ENCODE assay signal across 16 mouse cellular contexts in genomic region chr16:32535157-32535751, GRCm38 (mm10). TPM values are rescaled to one million over a fixed set of nuclear protein-coding genes. Genes with fewer than 3 reads are reported as not detected.
DNase-seq lines count a peak whose midpoint lies in the region; ATAC-seq and TF ChIP-seq lines count a peak whose summit lies in the region.
"Had no signal": no experiment of that assay in that cellular context is flagged by ENCODE, and none has a peak within 500 bp of the region (broad histone marks: within the 10 kb centered on the region; RNA-seq: fewer than 3 reads in every experiment).

No protein-coding gene starts in this region.

- H3K9me3 ChIP-seq in lung, embryonic 14.5 days (ENCODE audit: low read depth, low read length), result no peaks in the 10 kb centered on the region
- no peaks in the 10 kb centered on the region for H3K9me3 ChIP-seq in limb, embryonic 10.5 days (replicated peaks)
- no peaks in the 10 kb centered on the region for H3K9me3 ChIP-seq in forebrain, embryonic 11.5 days (ENCODE audit: control insufficient read depth, low read length)
- H3K9me3 ChIP-seq: liver, embryonic 15.5 days had no signal

- no peaks in the 10 kb centered on the region for H3K36me3 ChIP-seq in lung, embryonic 14.5 days (ENCODE audit: insufficient read depth)
- no peaks in the 10 kb centered on the region for H3K36me3 ChIP-seq in limb, embryonic 10.5 days
- no peaks in the 10 kb centered on the region for H3K36me3 ChIP-seq in kidney, adult 2 months (ENCODE audit: control insufficient read depth, insufficient read depth, low read length)
- no peaks in the 10 kb centered on the region for H3K36me3 ChIP-seq in forebrain, embryonic 11.5 days (ENCODE audit: control insufficient read depth, insufficient read depth, low read length)
- H3K36me3 ChIP-seq: liver, embryonic 15.5 days had no signal

- no peak for TF ChIP-seq CTCF in lung, embryonic 14.5 days (IDR thresholded peaks at IDR 0.05; ENCODE audit: low read depth)
- no peak for TF ChIP-seq CTCF in kidney, adult 2 months (conservative IDR thresholded peaks at IDR 0.05; ENCODE audit: insufficient read depth, insufficient read length, low read depth, low read length)

- WGBS in lung, embryonic 14.5 days, result 31% methylated on average over 5 of the region's 5 CpGs
- 34% methylated on average over 5 of the region's 5 CpGs for WGBS in limb, embryonic 10.5 days
- WGBS in kidney, adult 2 months, result 53% methylated on average over 5 of the region's 5 CpGs
- 35% methylated on average over 5 of the region's 5 CpGs for WGBS in forebrain, embryonic 11.5 days

- no peak for ATAC-seq in lung, embryonic 14.5 days (ENCODE audit: insufficient read depth)
- ATAC-seq in forebrain, embryonic 11.5 days (replicated peaks; ENCODE audit: low FRiP score), result no peak
- ATAC-seq: forebrain, embryonic 14.5 days had no signal

- DNase-seq in embryo, embryonic 10 days (ENCODE audit: low spot score), result peak; percentile 31
- DNase-seq in embryo, embryonic 9.5 days (ENCODE audit: extremely low spot score), result no peak
- DNase-seq in lung, embryonic 14.5 days, result no peak
- no peak for DNase-seq in lung, postnatal 14 days
- peak; percentile 23 for DNase-seq in heart, adult 8-10 months (ENCODE audit: low spot score)
- no peak for DNase-seq in limb, embryonic 10.5 days (ENCODE audit: low spot score)
- DNase-seq in kidney, adult 2 months, result no peak
- no peak for DNase-seq in forebrain, embryonic 11.5 days (ENCODE audit: low spot score)
- DNase-seq: thymus, postnatal 25 days had no signal

- H3K4me2 ChIP-seq in lung, embryonic 14.5 days, result no peak overlapping the region
- H3K4me2 ChIP-seq in forebrain, embryonic 11.5 days (ENCODE audit: low read depth, low read length, severe bottlenecking), result no peak overlapping the region
- H3K4me2 ChIP-seq: liver, embryonic 15.5 days had no signal

- H3K4me1 ChIP-seq in lung, embryonic 14.5 days (ENCODE audit: insufficient read depth), result peaks cover 6% of the 10 kb centered on the region; the same call in 1 of the 2 replicates
- H3K4me1 ChIP-seq in limb, embryonic 10.5 days, result peaks cover 56% of the 10 kb centered on the region
- no peaks in the 10 kb centered on the region for H3K4me1 ChIP-seq in kidney, adult 2 months (ENCODE audit: control insufficient read depth, insufficient read depth, low read length)
- peaks cover 8% of the 10 kb centered on the region for H3K4me1 ChIP-seq in forebrain, embryonic 11.5 days (replicated peaks; ENCODE audit: control insufficient read depth, insufficient read depth, low read length)

- H3K4me3 ChIP-seq in lung, embryonic 14.5 days (ENCODE audit: low read depth, low read length), result no peak overlapping the region
- H3K4me3 ChIP-seq in limb, embryonic 10.5 days, result no peak overlapping the region
- no peak overlapping the region for H3K4me3 ChIP-seq in kidney, adult 2 months (ENCODE audit: insufficient read depth, low read depth, low read length)
- H3K4me3 ChIP-seq in forebrain, embryonic 11.5 days (ENCODE audit: low read depth, low read length), result no peak overlapping the region
- H3K4me3 ChIP-seq: left cerebral cortex, adult 2 months; liver, embryonic 15.5 days had no signal

- no peaks in the 10 kb centered on the region for H3K27me3 ChIP-seq in lung, embryonic 14.5 days (ENCODE audit: insufficient read depth, low read length)
- no peaks in the 10 kb centered on the region for H3K27me3 ChIP-seq in limb, embryonic 10.5 days (ENCODE audit: low read depth, poor library complexity, severe bottlenecking)
- H3K27me3 ChIP-seq in kidney, adult 2 months (replicated peaks; ENCODE audit: control insufficient read depth, insufficient read depth, low read length), result no peaks in the 10 kb centered on the region
- no peaks in the 10 kb centered on the region for H3K27me3 ChIP-seq in forebrain, embryonic 11.5 days (ENCODE audit: control insufficient read depth, insufficient read depth, low read length)

- H3K9ac ChIP-seq in lung, embryonic 14.5 days, result no peak overlapping the region
- no peak overlapping the region for H3K9ac ChIP-seq in forebrain, embryonic 11.5 days (ENCODE audit: low read length)

- H3K27ac ChIP-seq in lung, embryonic 14.5 days (ENCODE audit: low read depth), result peak overlapping the region; percentile 54; the same call in 1 of the 2 replicates
- H3K27ac ChIP-seq in limb, embryonic 10.5 days, result peak overlapping the region; percentile 54; the same call in 1 of the 2 replicates
- no peak overlapping the region for H3K27ac ChIP-seq in kidney, adult 2 months (ENCODE audit: insufficient read depth, low read depth, low read length)
- no peak overlapping the region for H3K27ac ChIP-seq in forebrain, embryonic 11.5 days (ENCODE audit: low read depth, low read length)
- H3K27ac ChIP-seq: left cerebral cortex, adult 2 months had no signal

- no peak for TF ChIP-seq POLR2A in kidney, adult 2 months (IDR thresholded peaks at IDR 0.05; ENCODE audit: low read depth, low read length)

RNA-seq across cellular contexts. Expression of gene Zdhhc19, which starts 39.2 kb away (rescaled TPM):
- polyA plus RNA-seq in lung, embryonic 14.5 days (2014; fragmentation: Nextera tagmentation; extraction: Ambion mirVana), result not detected in 2 replicates
- total RNA-seq in heart, adult 8-10 months (2022), result not detected
- not detected in 2 replicates for polyA plus RNA-seq in limb, embryonic 10.5 days (2016; fragmentation: Nextera tagmentation; extraction: Ambion mirVana)
- 0.11 TPM in 1 of 2 replicates, not detected in the other for polyA plus RNA-seq in kidney, adult 2 months (2012; rRNA removed)
- not detected in 2 replicates for polyA plus RNA-seq in forebrain, embryonic 11.5 days (2014; fragmentation: Nextera tagmentation; extraction: Ambion mirVana)
- total RNA-seq: left cerebral cortex, adult 2 months; monocyte, adult 5-6 weeks had no signal
- polyA plus RNA-seq: embryonic facial prominence, embryonic 11.5 days; forebrain, embryonic 14.5 days; hindbrain, embryonic 11.5 days; kidney, embryonic 16.5 days; liver, embryonic 15.5 days had no signal

RNA-seq across cellular contexts. Expression of gene Slc51a, which starts 47.6 kb away (rescaled TPM):
- 0.24 and 0.60 TPM in 2 replicates for polyA plus RNA-seq in lung, embryonic 14.5 days (2014; fragmentation: Nextera tagmentation; extraction: Ambion mirVana)
- under 1 TPM; 0.19 to 0.40 (median 0.25) TPM for total RNA-seq in heart, adult 8-10 months (2022)
- 0.46 and 0.50 TPM in 2 replicates for polyA plus RNA-seq in limb, embryonic 10.5 days (2016; fragmentation: Nextera tagmentation; extraction: Ambion mirVana)
- polyA plus RNA-seq in kidney, adult 2 months (2012; rRNA removed), result 92.3 and 97.3 TPM in 2 replicates
- 0.23 and 0.29 TPM in 2 replicates for polyA plus RNA-seq in forebrain, embryonic 11.5 days (2014; fragmentation: Nextera tagmentation; extraction: Ambion mirVana)
- total RNA-seq: left cerebral cortex, adult 2 months had no signal

Comparison
In these comparisons a context has a peak if more than half of its experiments do, and no peak if none do; other contexts are left out.
1. DNase-seq: peak in embryo, embryonic 10 days (single experiment) and heart, adult 8-10 months (single experiment); none in embryo, embryonic 9.5 days (single experiment), lung, embryonic 14.5 days (single experiment), lung, postnatal 14 days (single experiment), limb, embryonic 10.5 days (single experiment), kidney, adult 2 months (single experiment) and forebrain, embryonic 11.5 days (single experiment).
2. H3K27ac ChIP-seq: peak in lung, embryonic 14.5 days (single experiment) and limb, embryonic 10.5 days (single experiment); none in kidney, adult 2 months (single experiment) and forebrain, embryonic 11.5 days (single experiment).
3. RNA of gene Slc51a, which starts 47.6 kb away (polyA plus RNA-seq): 92.3 to 97.3 TPM in kidney, adult 2 months; 0.46 to 0.50 TPM in limb, embryonic 10.5 days, 0.23 to 0.29 TPM in forebrain, embryonic 11.5 days and 0.24 to 0.60 TPM in lung, embryonic 14.5 days; every median in the first group is over 10 times any median in the second.